Mouse (Mus musculus): Measurements from ENCODE around the gene Reep6.

DNA sequence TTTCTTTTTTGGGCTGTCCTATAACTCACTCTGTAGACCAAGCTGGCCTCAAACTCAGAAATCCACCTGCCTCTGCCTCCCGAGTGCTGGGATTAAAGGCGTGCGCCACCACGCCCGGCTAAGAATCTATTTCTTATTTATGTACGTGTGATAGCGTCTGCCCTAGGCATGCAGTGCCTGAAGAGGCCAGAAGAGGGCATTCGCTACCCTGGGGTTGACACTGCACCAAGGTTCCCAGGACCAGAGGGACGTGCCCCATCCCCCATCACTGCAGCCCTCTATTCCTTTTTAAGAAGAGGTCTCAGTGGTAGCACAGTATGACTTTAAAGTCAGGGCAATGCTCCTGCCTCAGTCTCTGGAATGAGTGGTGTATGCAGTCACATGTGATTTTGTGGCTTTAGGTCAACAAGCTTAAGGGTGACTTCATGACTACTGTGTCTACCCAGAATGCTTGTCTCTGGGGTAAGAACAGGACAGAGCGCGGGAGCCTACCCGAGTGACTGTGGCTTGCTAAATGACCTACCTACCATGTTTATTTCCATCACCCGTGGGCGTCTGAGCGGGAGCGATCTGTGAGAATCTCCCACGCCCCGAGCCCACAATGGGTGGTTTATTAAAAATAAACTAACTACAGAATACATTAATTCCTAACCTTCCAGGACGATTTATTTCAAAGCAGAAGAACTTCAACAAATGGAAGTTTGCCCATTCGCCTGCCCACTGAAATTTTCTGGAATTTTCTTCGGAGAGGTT lies 40.4 kb downstream of the Reep6 start:
- TF ChIP-seq CTCF (IDR thresholded peaks at IDR 0.05; ENCODE audit: low read depth, low read length) (peak; percentile 6; the same call in 1 of the 2 replicates), TAL1 (conservative IDR thresholded peaks at IDR 0.05; ENCODE audit: low read depth, low read length) (no peak), GATA1 (IDR thresholded peaks at IDR 0.05; ENCODE audit: borderline replicate concordance, low read length) (no peak), POLR2AphosphoS5 (IDR thresholded peaks at IDR 0.05; ENCODE audit: insufficient replicate concordance, low read depth, low read length) (no peak), GATA2 (IDR thresholded peaks at IDR 0.05; ENCODE audit: borderline replicate concordance, low read depth, low read length) (no peak)

Measured in G1E (cell line).